ENCODE assay signal across 8 mouse cellular contexts in genomic region chr11:11844367-11844971, GRCm38 (mm10). TPM values are rescaled to one million over a fixed set of nuclear protein-coding genes. Genes with fewer than 3 reads are reported as not detected.
DNase-seq lines count a peak whose midpoint lies in the region; TF ChIP-seq lines count a peak whose summit lies in the region.

No protein-coding gene starts in this region.

- DNase-seq in adrenal gland, postnatal 4 days (ENCODE audit: low spot score in 2 of 2), result peak; percentile 46 to 61
- DNase-seq in forebrain, embryonic 10.5 days (ENCODE audit: extremely low spot score, low spot score), result no peak
- DNase-seq in heart, postnatal 10 days, result peak; percentile 84 to 92
- peak; percentile 68 to 69 for DNase-seq in kidney, postnatal 36 days
- DNase-seq in mesoderm, embryonic 11.5 days (ENCODE audit: low read depth, low spot score), result peak; percentile 56
- peak; percentile 89 for DNase-seq in urinary bladder, postnatal 14 days (ENCODE audit: low spot score)
- DNase-seq in right cerebral cortex, postnatal 10 days (ENCODE audit: low spot score in 2 of 2), result no peak

- TF ChIP-seq CTCF in ES-Bruce4 (IDR thresholded peaks at IDR 0.05; ENCODE audit: low read depth, low read length), result peak; percentile 39

- no peak overlapping the region for H3K4me3 ChIP-seq in ES-Bruce4 (ENCODE audit: low read depth, low read length)
- H3K4me3 ChIP-seq in forebrain, embryonic 10.5 days, result no peak overlapping the region

- TF ChIP-seq EP300 in ES-Bruce4 (IDR thresholded peaks at IDR 0.05; ENCODE audit: insufficient read depth, low read depth, low read length), result no peak

- H3K27ac ChIP-seq in ES-Bruce4 (ENCODE audit: insufficient read depth, low read length), result no peak overlapping the region
- H3K27ac ChIP-seq in forebrain, embryonic 10.5 days, result peak overlapping the region; percentile 66

- no peak for TF ChIP-seq POLR2A in ES-Bruce4 (IDR thresholded peaks at IDR 0.05; ENCODE audit: insufficient read depth, low read length)

- H3K36me3 ChIP-seq in ES-Bruce4 (ENCODE audit: control insufficient read depth, insufficient read depth, low read length, poor library complexity, severe bottlenecking), result no peaks in the 10 kb centered on the region
- no peaks in the 10 kb centered on the region for H3K36me3 ChIP-seq in forebrain, embryonic 10.5 days (replicated peaks)

- intact Hi-C loops in heart, postnatal 10 days (cut with DNase I), result loop anchor here (2.0 kb wide), 2 partner anchors 32 to 128 kb away; no protein-coding TSS in a partner anchor

- H3K9ac ChIP-seq in ES-Bruce4 (ENCODE audit: low read depth, poor library complexity, severe bottlenecking), result no peak overlapping the region

- 48% methylated on average over 13 of the region's 13 CpGs for WGBS in forebrain, embryonic 10.5 days

- H3K4me1 ChIP-seq in ES-Bruce4 (ENCODE audit: control insufficient read depth, insufficient read depth, low read length), result no peaks in the 10 kb centered on the region
- peaks cover 34% of the 10 kb centered on the region for H3K4me1 ChIP-seq in forebrain, embryonic 10.5 days

- no peaks in the 10 kb centered on the region for H3K27me3 ChIP-seq in ES-Bruce4 (ENCODE audit: control insufficient read depth, insufficient read depth, low read length, poor library complexity, severe bottlenecking)
- H3K27me3 ChIP-seq in forebrain, embryonic 10.5 days (ENCODE audit: poor library complexity, severe bottlenecking), result peaks cover 42% of the 10 kb centered on the region

- H3K9me3 ChIP-seq in ES-Bruce4 (replicated peaks; ENCODE audit: control insufficient read depth, insufficient read depth, low read length, poor library complexity, severe bottlenecking), result no peaks in the 10 kb centered on the region
- no peaks in the 10 kb centered on the region for H3K9me3 ChIP-seq in forebrain, embryonic 10.5 days

RNA-seq across cellular contexts. Expression of gene Fignl1, which starts 35.7 kb away (rescaled TPM):
- 89.3 and 93.2 TPM in 2 replicates for polyA plus RNA-seq in ES-Bruce4 (2011; ENCODE audit: insufficient read depth, insufficient read length, low read depth, missing spikeins)
- 10 to 100 TPM; 17.9 to 18.2 TPM for total RNA-seq in adrenal gland, postnatal 4 days (2021)
- 101 and 114 TPM in 2 replicates for polyA plus RNA-seq in forebrain, embryonic 10.5 days (2016; fragmentation: Nextera tagmentation; extraction: Ambion mirVana)
- 1 to 10 TPM; 5.6 to 6.7 TPM for total RNA-seq in heart, postnatal 10 days (2021)

RNA-seq across cellular contexts. Expression of gene Ddc, which starts 53.5 kb away (rescaled TPM):
- polyA plus RNA-seq in ES-Bruce4 (2011; ENCODE audit: insufficient read depth, insufficient read length, low read depth, missing spikeins), result 7.0 and 9.1 TPM in 2 replicates
- 100 to 1,000 TPM; 112 to 114 TPM for total RNA-seq in adrenal gland, postnatal 4 days (2021)
- 5.1 and 6.0 TPM in 2 replicates for polyA plus RNA-seq in forebrain, embryonic 10.5 days (2016; fragmentation: Nextera tagmentation; extraction: Ambion mirVana)
- 10 to 100 TPM; 11.0 to 11.9 TPM for total RNA-seq in heart, postnatal 10 days (2021)

Comparison
In these comparisons a context has a peak if more than half of its experiments do, and no peak if none do; other contexts are left out.
1. DNase-seq: peak in adrenal gland, postnatal 4 days (2 of 2), heart, postnatal 10 days (2 of 2), kidney, postnatal 36 days (2 of 2), mesoderm, embryonic 11.5 days (single experiment) and urinary bladder, postnatal 14 days (single experiment); none in forebrain, embryonic 10.5 days (single experiment) and right cerebral cortex, postnatal 10 days (0 of 2).
2. RNA of gene Ddc, which starts 53.5 kb away (total RNA-seq): 112 to 114 TPM in adrenal gland, postnatal 4 days; 11.0 to 11.9 TPM in heart, postnatal 10 days; every median in the first group is over 4 times any median in the second.